Mouse (Mus musculus): ENCODE measurements at regions not wholly inside any gene's neighbourhood (a gene's known extent, or its start where the extent isn't known, plus 50 kb on each side); places are given as distances from the start of the nearest gene placed in this dataset.

DNA sequence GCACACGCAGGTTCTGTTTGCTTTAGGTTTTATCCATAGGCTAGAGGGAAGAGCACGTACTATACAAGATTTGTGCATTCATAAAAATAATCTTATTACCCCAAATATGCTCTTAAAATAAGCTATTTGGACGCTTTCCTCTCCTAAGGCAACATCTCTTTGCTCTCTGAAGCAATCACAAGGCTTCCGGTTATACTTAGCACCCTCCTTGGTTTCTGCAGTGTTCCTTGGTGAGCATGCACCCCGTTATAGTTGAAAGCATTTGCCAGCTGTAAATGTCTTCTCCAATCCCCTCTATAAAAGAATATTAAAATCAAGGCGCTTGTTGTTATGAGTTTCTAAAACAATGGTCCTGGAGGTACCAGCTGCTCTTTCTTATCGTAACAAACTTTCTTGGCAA, 386.4 kb upstream of the Gm6657 start:
- H3K4me1 ChIP-seq: no peaks in the 10 kb centered on the region

DNA sequence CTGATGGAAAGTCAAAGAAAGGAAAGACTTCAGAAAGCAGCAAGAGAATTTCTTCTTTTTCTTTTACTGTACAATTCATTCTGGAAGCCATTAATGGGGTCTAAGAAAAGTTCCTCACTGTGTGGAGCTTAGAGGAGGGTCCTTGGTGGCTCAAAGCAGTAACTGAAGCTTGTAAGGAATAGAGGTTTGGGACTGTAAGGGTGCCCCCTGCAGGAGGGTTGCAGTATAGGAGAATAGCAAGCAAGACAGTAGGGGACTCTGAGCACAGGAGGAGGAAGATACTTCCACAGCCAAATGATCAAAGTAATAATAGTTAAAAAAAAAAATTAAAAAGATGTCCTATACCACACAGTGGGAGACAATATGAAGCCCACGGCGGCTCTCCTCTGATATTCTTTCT, 382.8 kb upstream of the Gm6657 start:
- H3K9me3 ChIP-seq (replicated peaks): no peaks in the 10 kb centered on the region
- WGBS: 44% methylated on average over 2 of the region's 2 CpGs
- no peaks in the 10 kb centered on the region for H3K4me1 ChIP-seq
- H3K4me3 ChIP-seq: no peak overlapping the region
- no peaks in the 10 kb centered on the region for H3K36me3 ChIP-seq
- DNase-seq (ENCODE audit: low spot score): peak; percentile 45
- H3K27me3 ChIP-seq (ENCODE audit: low read depth, poor library complexity, severe bottlenecking): no peaks in the 10 kb centered on the region
- no peak overlapping the region for H3K27ac ChIP-seq

More for the DNA sequence above, 386.4 kb upstream of the Gm6657 start:
- DNase-seq (ENCODE audit: low spot score): no peak
- Histone ChIP-seq H3K4me3 (no peak overlapping the region), H3K36me3 (no peaks in the 10 kb centered on the region), H3K9me3 (replicated peaks) (no peaks in the 10 kb centered on the region), H3K27me3 (ENCODE audit: low read depth, poor library complexity, severe bottlenecking) (no peaks in the 10 kb centered on the region), H3K27ac (no peak overlapping the region)
- 90% methylated on average over 7 of the region's 7 CpGs for WGBS

DNA sequence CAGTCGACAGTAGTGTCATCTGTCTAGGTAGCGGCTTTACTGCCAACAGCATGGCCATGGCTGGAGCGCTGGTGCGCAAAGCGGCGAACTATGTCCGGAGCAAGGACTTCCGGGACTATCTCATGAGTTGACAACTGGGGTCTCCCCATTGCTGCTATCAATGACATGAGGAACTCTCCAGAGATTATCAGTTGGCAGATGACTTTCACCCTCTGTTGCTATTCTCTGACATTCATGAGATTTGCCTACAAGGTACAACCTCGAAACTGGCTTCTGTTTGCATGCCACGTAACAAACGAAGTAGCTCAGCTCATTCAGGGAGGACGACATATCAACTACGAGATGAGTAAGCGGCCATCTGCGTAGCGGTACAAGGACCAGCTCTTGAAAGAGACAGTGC, 374.6 kb upstream of the Gm6657 start:
- H3K4me1 ChIP-seq: no peaks in the 10 kb centered on the region
- H3K27me3 ChIP-seq (ENCODE audit: low read depth, poor library complexity, severe bottlenecking): no peaks in the 10 kb centered on the region
- H3K36me3 ChIP-seq: no peaks in the 10 kb centered on the region
- H3K9me3 ChIP-seq (replicated peaks): no peaks in the 10 kb centered on the region
- no peak overlapping the region for H3K4me3 ChIP-seq
- DNase-seq (ENCODE audit: low spot score): no peak
- 96% methylated on average over 16 of the region's 16 CpGs for WGBS
- no peak overlapping the region for H3K27ac ChIP-seq

DNA sequence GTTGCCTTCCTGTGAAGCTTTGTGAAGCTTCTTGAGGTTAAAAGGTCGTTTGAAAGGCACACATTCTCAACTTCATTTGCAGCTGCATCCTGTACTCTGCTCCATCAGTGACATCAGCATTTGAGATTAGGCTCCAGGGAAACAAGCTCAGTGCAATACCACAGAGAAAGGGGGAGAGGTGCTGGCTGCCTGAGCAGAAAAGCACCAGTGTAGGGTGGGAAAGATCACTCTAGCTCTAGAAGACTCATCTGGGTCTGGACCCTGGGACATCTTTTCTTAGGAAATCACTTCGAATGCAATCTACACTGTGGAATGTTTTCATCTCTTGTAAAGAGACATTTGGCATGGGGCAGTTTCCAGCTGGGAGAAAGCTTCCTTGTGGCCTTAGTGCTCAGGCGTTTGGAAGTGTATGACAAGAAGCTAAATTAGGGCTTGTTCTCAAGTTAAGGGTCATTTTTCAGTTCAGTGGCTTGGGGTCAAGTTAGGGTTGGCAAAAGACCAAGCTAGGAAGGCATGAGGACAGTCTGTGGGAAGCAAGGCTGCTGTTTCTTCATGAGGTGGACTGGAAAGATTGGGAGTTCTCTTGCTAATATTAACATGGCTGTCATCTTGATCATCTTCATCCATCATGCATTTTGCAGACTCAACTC, 370.5 kb upstream of the Gm6657 start:
- Histone ChIP-seq H3K9me3 (replicated peaks) (no peaks in the 10 kb centered on the region), H3K27ac (no peak overlapping the region), H3K4me3 (no peak overlapping the region), H3K36me3 (no peaks in the 10 kb centered on the region), H3K4me1 (no peaks in the 10 kb centered on the region), H3K27me3 (ENCODE audit: low read depth, poor library complexity, severe bottlenecking) (no peaks in the 10 kb centered on the region)
- 51% methylated on average over 3 of the region's 3 CpGs for WGBS
- no peak for DNase-seq (ENCODE audit: low spot score)

DNA sequence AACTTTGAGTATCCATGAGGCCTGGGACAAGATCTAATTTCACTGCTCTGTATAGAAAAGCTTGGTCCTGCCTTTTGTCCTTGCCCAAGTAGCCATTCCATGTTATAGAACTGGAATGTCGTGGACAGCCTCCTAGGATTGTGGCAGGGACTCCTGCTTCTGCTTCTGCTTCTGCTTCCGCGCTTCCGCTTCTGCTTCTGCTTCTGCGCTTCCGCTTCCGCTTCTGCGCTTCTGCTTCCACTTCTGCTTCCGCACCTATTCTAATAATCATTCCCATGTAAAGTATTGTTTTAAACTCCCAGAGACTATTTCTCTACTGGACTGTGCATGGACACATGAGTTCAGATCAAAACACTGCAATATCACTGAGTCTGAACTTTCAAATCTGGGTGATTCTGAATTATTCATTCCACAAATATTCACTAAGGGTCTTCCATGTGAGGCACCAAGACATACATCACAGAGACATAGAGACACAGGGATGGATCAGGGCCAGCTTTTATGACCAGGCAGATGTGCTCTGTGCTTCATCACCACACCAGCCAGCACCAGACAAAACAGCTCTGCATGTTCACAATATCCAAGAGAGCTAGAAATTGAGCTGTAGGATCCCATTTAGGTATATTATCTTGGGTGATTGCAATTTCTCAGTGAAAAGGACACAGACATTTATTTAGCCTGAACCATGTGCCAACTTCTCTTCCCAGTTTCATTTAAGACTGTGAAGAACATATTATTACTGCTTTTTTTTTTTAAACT, 360.5 kb upstream of the Gm6657 start:
- Histone ChIP-seq H3K4me3 (no peak overlapping the region), H3K27ac (no peak overlapping the region), H3K9me3 (replicated peaks) (no peaks in the 10 kb centered on the region), H3K4me1 (no peaks in the 10 kb centered on the region), H3K27me3 (ENCODE audit: low read depth, poor library complexity, severe bottlenecking) (no peaks in the 10 kb centered on the region), H3K36me3 (no peaks in the 10 kb centered on the region)
- 95% methylated on average over 9 of the region's 9 CpGs for WGBS
- no peak for DNase-seq (ENCODE audit: low spot score)

DNA sequence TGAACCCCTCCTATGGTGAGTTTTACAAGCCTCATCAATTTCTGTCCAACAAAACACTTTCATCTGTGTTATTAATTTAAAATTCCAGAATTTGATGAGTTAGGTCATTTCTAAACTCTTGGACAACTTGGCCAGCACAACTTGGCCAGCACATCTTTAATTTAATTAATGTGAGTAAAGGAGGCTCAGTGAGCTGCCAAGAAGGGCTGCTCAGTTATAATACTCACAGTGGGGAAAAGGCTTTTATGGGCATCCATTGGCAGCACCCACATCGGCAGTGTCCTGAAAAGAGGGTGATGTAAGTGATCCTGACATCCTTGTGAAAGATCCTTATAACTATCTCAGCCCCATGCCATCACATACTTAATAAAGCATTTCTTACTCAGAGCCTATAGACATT, 359.2 kb upstream of the Gm6657 start:
- Histone ChIP-seq H3K27me3 (ENCODE audit: low read depth, poor library complexity, severe bottlenecking) (no peaks in the 10 kb centered on the region), H3K36me3 (no peaks in the 10 kb centered on the region), H3K4me3 (no peak overlapping the region), H3K4me1 (no peaks in the 10 kb centered on the region), H3K27ac (no peak overlapping the region), H3K9me3 (replicated peaks) (no peaks in the 10 kb centered on the region)
- WGBS: 96% methylated on average over 1 of the region's 1 CpGs
- DNase-seq (ENCODE audit: low spot score): no peak

DNA sequence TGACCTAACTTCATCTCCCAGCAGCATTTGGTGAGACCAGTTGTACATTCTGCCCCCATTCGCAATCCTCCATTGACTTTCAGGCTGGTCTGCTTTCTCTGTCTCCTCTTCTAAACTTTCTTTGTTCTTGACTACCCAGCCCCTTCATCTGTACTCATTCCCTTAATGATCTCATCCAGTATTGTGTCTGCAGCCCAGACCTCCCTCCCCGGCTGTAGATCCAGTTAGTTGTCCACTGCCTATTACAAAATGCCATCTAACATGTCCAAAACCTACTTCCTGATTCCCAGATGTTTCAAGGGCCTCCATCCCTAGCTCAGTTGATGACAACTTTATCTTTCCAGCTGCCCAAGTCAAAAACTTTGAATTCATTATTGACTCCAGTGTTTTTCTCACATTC, 357.8 kb upstream of the Gm6657 start:
- H3K27ac ChIP-seq: no peak overlapping the region
- no peaks in the 10 kb centered on the region for H3K27me3 ChIP-seq (ENCODE audit: low read depth, poor library complexity, severe bottlenecking)
- 87% methylated on average over 2 of the region's 2 CpGs for WGBS
- no peaks in the 10 kb centered on the region for H3K9me3 ChIP-seq (replicated peaks)
- no peak overlapping the region for H3K4me3 ChIP-seq
- no peaks in the 10 kb centered on the region for H3K36me3 ChIP-seq
- DNase-seq (ENCODE audit: low spot score): no peak
- H3K4me1 ChIP-seq: no peaks in the 10 kb centered on the region

DNA sequence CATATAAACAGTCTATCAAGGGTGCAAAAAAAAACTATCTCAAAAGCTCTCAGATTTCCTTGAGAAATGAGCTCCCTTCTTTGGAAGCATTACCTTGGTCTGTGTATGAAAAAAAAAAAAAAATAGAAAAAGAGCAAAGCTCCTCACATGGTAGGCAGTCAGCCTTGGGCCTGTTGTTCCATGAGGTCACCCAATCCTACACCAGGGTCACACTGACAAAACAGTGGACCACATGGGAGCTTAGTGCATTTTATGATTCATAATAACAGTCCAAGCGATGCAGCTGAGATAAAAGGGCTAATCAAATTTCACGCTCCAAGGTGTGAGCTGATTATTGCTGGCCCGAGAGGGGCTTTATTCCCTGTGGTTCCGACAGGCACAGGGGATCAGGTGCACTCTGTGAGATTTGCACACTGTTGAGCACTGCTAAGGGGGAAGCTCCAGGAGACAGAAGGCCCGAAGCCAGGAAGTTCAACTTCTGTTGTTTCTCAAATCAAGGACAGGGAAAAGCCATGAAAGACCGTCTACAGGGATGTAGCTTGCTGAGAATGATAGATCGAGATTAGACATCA, 352.1 kb upstream of the Gm6657 start:
- Histone ChIP-seq H3K4me1 (no peaks in the 10 kb centered on the region), H3K27ac (no peak overlapping the region), H3K4me3 (no peak overlapping the region), H3K27me3 (ENCODE audit: low read depth, poor library complexity, severe bottlenecking) (no peaks in the 10 kb centered on the region), H3K36me3 (no peaks in the 10 kb centered on the region), H3K9me3 (replicated peaks) (no peaks in the 10 kb centered on the region)
- WGBS: 82% methylated on average over 7 of the region's 7 CpGs
- no peak for DNase-seq (ENCODE audit: low spot score)

DNA sequence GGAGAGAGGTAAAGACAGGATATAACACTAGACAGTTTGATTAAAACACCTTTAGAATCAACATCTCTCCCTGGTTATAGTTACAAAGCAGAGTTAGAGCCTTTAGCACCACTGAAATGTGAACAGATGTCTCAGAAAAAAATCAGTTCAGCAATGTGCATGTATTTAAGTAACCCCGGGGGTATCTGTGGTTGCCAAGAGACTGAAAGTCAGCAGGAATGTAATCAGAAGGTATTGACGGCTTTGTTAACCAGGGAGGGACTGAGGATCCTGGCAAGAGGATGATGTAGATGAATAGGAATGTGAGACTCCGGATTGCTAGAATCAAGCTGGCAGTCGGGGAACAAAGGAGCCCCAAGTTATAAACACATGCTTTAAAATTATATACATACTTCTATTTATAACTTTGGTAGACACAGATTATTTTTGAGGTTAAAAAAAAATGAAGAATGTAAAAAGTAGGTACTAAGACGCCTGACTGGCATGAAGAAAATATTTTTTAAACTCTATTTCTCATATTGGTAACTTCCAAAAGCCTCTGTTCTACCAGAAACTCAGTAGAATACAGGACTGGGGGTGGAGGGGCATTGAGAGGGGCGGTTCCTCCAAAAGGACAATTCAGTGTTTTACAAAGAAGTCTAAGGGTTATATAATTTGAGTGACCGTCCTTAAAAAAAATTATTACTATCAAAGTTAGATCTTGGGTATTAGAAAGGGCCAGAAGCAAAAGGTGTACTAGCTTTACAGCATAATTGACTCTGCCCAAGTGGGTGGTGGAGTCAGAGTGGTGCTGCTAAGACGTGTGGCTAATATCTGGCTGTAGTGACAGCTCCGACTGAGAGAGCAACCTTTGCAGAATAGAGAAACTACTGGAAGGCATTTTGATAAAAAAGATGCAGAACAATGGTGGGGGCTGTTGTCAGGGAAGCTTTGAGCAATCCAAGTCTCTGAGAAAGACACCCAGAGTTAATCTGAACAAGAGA, 341.2 kb upstream of the Gm6657 start:
- no peaks in the 10 kb centered on the region for H3K36me3 ChIP-seq
- H3K27ac ChIP-seq: peak overlapping the region; percentile 4; the same call in 1 of the 2 replicates
- peaks cover 7% of the 10 kb centered on the region; the same call in 1 of the 2 replicates for H3K27me3 ChIP-seq (ENCODE audit: low read depth, poor library complexity, severe bottlenecking)
- no peak for DNase-seq (ENCODE audit: low spot score)
- H3K4me3 ChIP-seq: no peak overlapping the region
- 45% methylated on average over 9 of the region's 9 CpGs for WGBS
- H3K4me1 ChIP-seq: peaks cover 61% of the 10 kb centered on the region
- no peaks in the 10 kb centered on the region for H3K9me3 ChIP-seq (replicated peaks)

DNA sequence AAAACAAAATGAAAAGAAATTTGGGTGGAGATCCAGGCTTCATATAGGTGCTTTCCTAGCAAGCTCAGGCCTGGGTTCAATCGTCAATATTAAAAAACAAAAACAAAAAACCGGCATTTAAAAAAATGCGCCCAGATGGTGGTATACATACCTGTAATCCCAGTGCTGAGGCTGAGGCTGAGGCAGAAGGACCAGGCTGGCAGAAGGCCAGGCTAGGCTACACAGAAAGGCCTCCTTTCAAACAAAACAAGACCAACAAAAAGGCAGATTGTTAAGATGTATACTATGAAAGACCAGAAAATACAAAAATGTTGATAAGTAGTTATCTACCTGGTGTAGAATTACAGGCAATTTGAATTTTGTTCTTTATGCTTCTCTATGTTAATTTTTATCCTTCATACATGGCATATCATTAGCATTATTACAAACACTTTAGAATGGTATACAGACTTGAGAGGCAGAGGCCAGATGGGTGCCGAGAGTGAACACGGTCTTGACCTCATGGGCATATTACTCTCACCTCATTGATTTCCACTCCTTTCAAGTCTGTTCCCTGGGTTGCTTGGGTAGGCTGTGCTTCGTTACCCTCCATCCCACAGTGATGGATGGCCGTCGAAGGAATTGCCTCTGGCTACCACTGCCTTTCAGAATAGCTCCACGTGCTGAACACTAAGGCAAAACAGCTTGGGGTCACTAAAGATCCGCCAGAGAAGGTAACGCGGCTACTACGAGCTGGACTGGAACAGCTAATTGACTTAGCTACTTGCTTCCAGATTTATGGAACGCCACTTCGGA, 339.6 kb upstream of the Gm6657 start:
- DNase-seq (ENCODE audit: low spot score): peak; percentile 79
- Histone ChIP-seq H3K36me3 (no peaks in the 10 kb centered on the region), H3K27ac (peak overlapping the region; percentile 46; the same call in 1 of the 2 replicates), H3K27me3 (ENCODE audit: low read depth, poor library complexity, severe bottlenecking) (peaks cover 7% of the 10 kb centered on the region; the same call in 1 of the 2 replicates), H3K4me3 (no peak overlapping the region), H3K4me1 (peaks cover 61% of the 10 kb centered on the region), H3K9me3 (replicated peaks) (no peaks in the 10 kb centered on the region)
- 25% methylated on average over 15 of the region's 15 CpGs for WGBS

DNA sequence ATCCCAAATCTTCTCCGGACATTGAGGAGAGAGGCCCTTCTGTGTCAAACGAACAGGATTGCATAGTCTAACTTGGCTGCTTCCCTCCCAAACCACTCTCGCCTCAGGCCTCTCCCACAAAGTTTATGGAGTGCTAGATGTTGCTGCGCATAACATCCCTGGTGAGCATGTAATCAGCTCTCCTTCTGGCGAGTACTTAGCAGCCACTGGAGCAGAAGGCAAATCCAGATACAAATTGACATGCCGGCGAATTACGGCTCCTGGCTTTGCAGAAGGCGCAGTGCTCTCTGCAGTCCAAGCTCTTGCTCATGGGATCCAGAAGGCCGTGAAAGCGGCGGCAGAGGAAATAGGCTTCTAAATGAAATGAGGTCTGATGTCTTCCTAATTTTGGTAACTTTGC, 338.2 kb upstream of the Gm6657 start:
- peak overlapping the region; percentile 57 for H3K27ac ChIP-seq
- H3K4me3 ChIP-seq: no peak overlapping the region
- H3K4me1 ChIP-seq: peaks cover 68% of the 10 kb centered on the region
- H3K36me3 ChIP-seq: no peaks in the 10 kb centered on the region
- H3K9me3 ChIP-seq (replicated peaks): no peaks in the 10 kb centered on the region
- DNase-seq (ENCODE audit: low spot score): peak; percentile 67
- H3K27me3 ChIP-seq (ENCODE audit: low read depth, poor library complexity, severe bottlenecking): peaks cover 11% of the 10 kb centered on the region; the same call in 1 of the 2 replicates
- 57% methylated on average over 12 of the region's 12 CpGs for WGBS

DNA sequence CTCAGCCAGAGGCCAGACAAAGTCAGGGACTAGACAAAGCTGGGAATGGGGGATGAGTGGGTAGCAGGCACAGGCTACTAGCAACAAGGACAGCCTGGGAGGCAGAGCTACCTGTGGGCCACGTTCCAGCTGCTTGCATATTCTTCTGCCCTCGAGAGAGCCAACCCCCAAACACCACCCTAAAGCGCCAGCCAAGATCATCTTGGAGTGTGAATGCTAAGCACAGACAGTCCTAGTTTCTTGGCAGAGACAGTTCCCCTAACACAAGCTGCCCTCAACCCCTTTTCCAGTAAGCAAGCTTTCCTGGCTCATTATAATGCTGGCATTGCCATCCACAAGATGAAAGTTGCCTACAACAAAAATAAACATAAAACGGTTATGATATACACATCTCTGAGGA, 336.8 kb upstream of the Gm6657 start:
- H3K4me3 ChIP-seq: no peak overlapping the region
- no peak overlapping the region for H3K27ac ChIP-seq
- DNase-seq (ENCODE audit: low spot score): no peak
- peaks cover 11% of the 10 kb centered on the region; the same call in 1 of the 2 replicates for H3K27me3 ChIP-seq (ENCODE audit: low read depth, poor library complexity, severe bottlenecking)
- H3K4me1 ChIP-seq: peaks cover 63% of the 10 kb centered on the region
- no peaks in the 10 kb centered on the region for H3K9me3 ChIP-seq (replicated peaks)
- H3K36me3 ChIP-seq: no peaks in the 10 kb centered on the region
- 80% methylated on average over 4 of the region's 4 CpGs for WGBS

Data from limb, embryonic 10.5 days (tissue).